Mouse (Mus musculus): ENCODE data around the gene Zfp706. TPM values are rescaled to one million over a fixed set of nuclear protein-coding genes. Genes with fewer than 3 reads are reported as not detected.

Gene Zfp706
- polyA plus RNA-seq, 1 experiment = 2.2 TPM

- Histone ChIP-seq H3K36me3 (ENCODE audit: control insufficient read depth) (no peaks in the 10 kb centered on the region), H3K4me3 (replicated peaks) (no peak overlapping the region), H3K4me1 (ENCODE audit: control insufficient read depth) (peaks cover 25% of the 10 kb centered on the region), H3K9me3 (ENCODE audit: control insufficient read depth, low read length) (peaks cover 3% of the 10 kb centered on the region; the same call in 1 of the 2 replicates), H3K27me3 (ENCODE audit: control insufficient read depth) (no peaks in the 10 kb centered on the region)
- TF ChIP-seq GATA1 (IDR thresholded peaks at IDR 0.05; ENCODE audit: low read length) = no peak
- no peak for TF ChIP-seq TAL1 (IDR thresholded peaks at IDR 0.05; ENCODE audit: low read length)
Measured at GRCm38 (mm10) chr15:36975256-36975620, 32.3 kb downstream of the Zfp706 start.

GRCm38 (mm10) chr15:36974614-36975255 lies 32.8 kb downstream of the Zfp706 start:
- no peaks in the 10 kb centered on the region for H3K36me3 ChIP-seq (ENCODE audit: control insufficient read depth)
- no peak overlapping the region for H3K4me3 ChIP-seq (replicated peaks)
- H3K27me3 ChIP-seq (ENCODE audit: control insufficient read depth) = no peaks in the 10 kb centered on the region
- H3K4me1 ChIP-seq (ENCODE audit: control insufficient read depth) = peaks cover 20% of the 10 kb centered on the region
- TF ChIP-seq TAL1 (IDR thresholded peaks at IDR 0.05; ENCODE audit: low read length) (no peak), GATA1 (IDR thresholded peaks at IDR 0.05; ENCODE audit: low read length) (no peak)
- H3K9me3 ChIP-seq (ENCODE audit: control insufficient read depth, low read length) = peaks cover 3% of the 10 kb centered on the region; the same call in 1 of the 2 replicates

DNA sequence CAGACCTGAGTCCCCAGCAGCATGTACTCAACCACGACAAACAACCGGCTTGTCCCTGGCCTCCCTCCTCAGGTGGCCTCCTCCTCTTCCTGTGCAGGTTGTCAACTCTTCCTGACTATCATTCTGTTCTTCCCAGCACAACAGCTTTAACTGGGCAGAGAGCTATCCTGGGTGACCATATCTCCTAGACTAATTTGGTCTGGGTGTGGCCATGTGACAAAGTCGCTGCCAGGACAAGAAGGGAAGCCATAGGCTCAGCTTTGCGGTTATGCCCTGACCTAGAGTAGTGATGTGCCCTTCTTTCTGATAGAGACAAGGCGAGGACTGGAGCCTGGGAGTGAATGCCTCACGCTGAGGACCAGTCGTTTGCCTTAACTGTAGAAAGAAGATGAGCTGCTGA lies 33.9 kb downstream of the Zfp706 start:
- H3K27me3 ChIP-seq (ENCODE audit: control insufficient read depth) = peaks cover 6% of the 10 kb centered on the region
- no peak for TF ChIP-seq TAL1 (IDR thresholded peaks at IDR 0.05; ENCODE audit: low read length)
- TF ChIP-seq GATA1 (IDR thresholded peaks at IDR 0.05; ENCODE audit: low read length) = no peak
- H3K4me3 ChIP-seq (replicated peaks) = no peak overlapping the region
- H3K36me3 ChIP-seq (ENCODE audit: control insufficient read depth) = no peaks in the 10 kb centered on the region
- peaks cover 18% of the 10 kb centered on the region for H3K4me1 ChIP-seq (ENCODE audit: control insufficient read depth)
- H3K9me3 ChIP-seq (ENCODE audit: control insufficient read depth, low read length) = peaks cover 3% of the 10 kb centered on the region; the same call in 1 of the 2 replicates

DNA sequence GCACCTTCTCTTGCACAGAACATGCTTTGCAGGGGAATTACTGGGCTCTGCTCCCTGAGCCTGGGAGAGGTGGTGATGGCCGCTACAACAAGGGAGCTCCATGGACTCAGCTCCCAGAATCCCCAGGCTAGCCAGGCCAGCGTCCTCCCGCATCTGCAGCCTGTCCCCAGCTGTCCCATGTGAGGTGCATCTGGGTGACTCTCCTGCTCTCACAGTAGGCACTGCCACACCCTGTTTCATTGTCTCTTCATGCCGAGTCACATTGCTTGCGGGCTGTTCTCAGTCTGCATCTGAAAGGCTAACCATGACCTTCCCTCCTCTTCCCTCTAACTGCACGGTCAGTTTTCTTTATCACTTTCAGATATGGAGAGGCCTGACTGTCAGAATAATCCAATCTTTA lies 34.3 kb downstream of the Zfp706 start:
- Histone ChIP-seq H3K36me3 (ENCODE audit: control insufficient read depth) (no peaks in the 10 kb centered on the region), H3K4me3 (replicated peaks) (no peak overlapping the region), H3K27me3 (ENCODE audit: control insufficient read depth) (peaks cover 8% of the 10 kb centered on the region), H3K9me3 (ENCODE audit: control insufficient read depth, low read length) (peaks cover 3% of the 10 kb centered on the region; the same call in 1 of the 2 replicates), H3K4me1 (ENCODE audit: control insufficient read depth) (peaks cover 18% of the 10 kb centered on the region)
- TF ChIP-seq GATA1 (IDR thresholded peaks at IDR 0.05; ENCODE audit: low read length) = no peak

- Histone ChIP-seq H3K4me3 (replicated peaks) (no peak overlapping the region), H3K27me3 (ENCODE audit: control insufficient read depth) (peaks cover 30% of the 10 kb centered on the region), H3K9me3 (ENCODE audit: control insufficient read depth, low read length) (no peaks in the 10 kb centered on the region; the same call in 1 of the 2 replicates), H3K4me1 (ENCODE audit: control insufficient read depth) (peaks cover 17% of the 10 kb centered on the region), H3K36me3 (ENCODE audit: control insufficient read depth) (no peaks in the 10 kb centered on the region)
- TF ChIP-seq GATA1 (IDR thresholded peaks at IDR 0.05; ENCODE audit: low read length) (no peak), TAL1 (IDR thresholded peaks at IDR 0.05; ENCODE audit: low read length) (no peak)
Measured at GRCm38 (mm10) chr15:36969794-36970193, 37.8 kb downstream of the Zfp706 start.

DNA sequence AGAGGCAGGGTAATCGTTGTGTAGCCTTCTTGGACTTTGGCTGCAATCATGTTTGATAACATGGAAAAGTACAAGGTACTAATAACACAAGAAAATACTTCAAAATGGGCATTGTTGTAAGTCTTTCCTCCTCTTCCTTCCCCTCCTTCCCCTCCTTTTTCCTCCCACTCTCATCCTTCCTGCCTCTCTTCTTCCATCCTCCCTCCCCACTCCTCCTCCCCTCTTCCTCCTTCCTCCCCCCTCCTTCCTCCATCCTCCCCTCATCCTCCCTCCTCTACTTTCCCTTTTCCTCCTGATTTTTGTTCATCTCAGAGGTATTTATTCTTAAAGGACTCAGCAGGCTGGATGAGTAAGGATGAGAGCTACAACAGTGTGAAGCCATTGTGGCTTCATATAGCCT lies 39.3 kb downstream of the Zfp706 start:
- Histone ChIP-seq H3K4me3 (replicated peaks) (no peak overlapping the region), H3K4me1 (ENCODE audit: control insufficient read depth) (peaks cover 3% of the 10 kb centered on the region), H3K27me3 (ENCODE audit: control insufficient read depth) (peaks cover 30% of the 10 kb centered on the region), H3K9me3 (ENCODE audit: control insufficient read depth, low read length) (no peaks in the 10 kb centered on the region; the same call in 1 of the 2 replicates), H3K36me3 (ENCODE audit: control insufficient read depth) (no peaks in the 10 kb centered on the region)
- no peak for TF ChIP-seq GATA1 (IDR thresholded peaks at IDR 0.05; ENCODE audit: low read length)
- no peak for TF ChIP-seq TAL1 (IDR thresholded peaks at IDR 0.05; ENCODE audit: low read length)

DNA sequence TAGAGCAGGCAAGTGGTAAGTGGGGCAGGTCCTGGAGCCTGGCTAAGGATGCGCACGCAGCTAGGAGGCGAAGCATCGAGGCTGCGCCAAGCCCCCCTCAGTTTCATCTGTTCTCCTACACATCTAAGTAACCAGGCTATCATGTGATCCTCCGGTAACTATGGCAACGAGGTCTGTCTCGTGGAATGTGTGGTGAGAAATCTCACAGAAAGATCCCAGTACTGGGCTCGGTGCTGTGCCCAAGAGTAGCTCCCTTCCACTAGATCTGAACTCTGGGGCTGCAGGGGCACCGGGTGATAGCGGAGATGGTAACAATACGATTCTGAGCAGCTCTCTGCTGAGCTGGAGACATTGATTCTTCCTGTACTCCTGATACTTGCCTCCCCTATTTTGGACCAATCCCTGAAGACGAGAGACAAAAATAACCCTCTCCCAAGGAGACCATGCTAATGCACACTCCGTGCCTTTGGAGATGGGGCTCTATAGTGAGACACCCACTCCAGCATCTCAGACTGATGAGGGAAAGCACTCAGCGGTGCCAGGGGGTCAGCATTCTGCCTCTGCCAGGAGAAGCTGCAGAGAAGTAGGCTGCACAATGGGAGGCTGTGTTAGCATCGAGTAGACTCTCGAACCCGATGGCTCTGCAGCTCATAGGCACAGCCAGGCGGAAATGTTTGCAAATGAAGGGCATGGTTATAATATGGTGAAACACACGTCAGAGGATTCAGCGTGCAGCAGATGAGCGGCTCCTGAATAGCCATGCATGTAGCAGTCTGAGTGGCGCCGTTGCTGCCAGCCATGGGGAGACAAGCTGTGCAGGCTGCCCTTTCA lies 40.0 kb downstream of the Zfp706 start:
- Histone ChIP-seq H3K27me3 (ENCODE audit: control insufficient read depth) (peaks cover 30% of the 10 kb centered on the region), H3K4me3 (replicated peaks) (no peak overlapping the region), H3K9me3 (ENCODE audit: control insufficient read depth, low read length) (no peaks in the 10 kb centered on the region; the same call in 1 of the 2 replicates), H3K36me3 (ENCODE audit: control insufficient read depth) (no peaks in the 10 kb centered on the region), H3K4me1 (ENCODE audit: control insufficient read depth) (no peaks in the 10 kb centered on the region)
- TF ChIP-seq TAL1 (IDR thresholded peaks at IDR 0.05; ENCODE audit: low read length) (no peak), GATA1 (IDR thresholded peaks at IDR 0.05; ENCODE audit: low read length) (no peak)

DNA sequence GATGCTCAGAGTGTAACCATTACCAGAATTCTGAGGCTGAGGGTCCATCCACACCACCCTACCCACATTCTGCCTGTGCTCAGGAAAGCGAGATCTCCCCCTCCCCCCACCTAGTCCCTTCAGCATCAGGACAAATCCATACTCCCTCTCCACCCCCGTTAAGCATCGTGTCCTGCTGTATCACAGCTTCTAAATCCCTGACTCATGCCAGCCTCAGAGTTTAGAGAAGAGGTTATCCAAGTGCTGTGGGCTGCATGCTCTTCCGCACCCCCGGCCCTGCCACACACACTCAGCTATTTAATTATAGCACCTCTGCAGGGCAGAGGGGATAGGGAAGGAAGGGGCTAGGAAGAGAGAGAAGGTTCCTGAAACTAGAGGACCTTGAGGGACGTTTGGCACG lies 40.6 kb downstream of the Zfp706 start:
- TF ChIP-seq TAL1 (IDR thresholded peaks at IDR 0.05; ENCODE audit: low read length) (no peak), GATA1 (IDR thresholded peaks at IDR 0.05; ENCODE audit: low read length) (no peak)
- Histone ChIP-seq H3K9me3 (ENCODE audit: control insufficient read depth, low read length) (no peaks in the 10 kb centered on the region; the same call in 1 of the 2 replicates), H3K27me3 (ENCODE audit: control insufficient read depth) (peaks cover 30% of the 10 kb centered on the region), H3K4me3 (replicated peaks) (no peak overlapping the region), H3K36me3 (ENCODE audit: control insufficient read depth) (no peaks in the 10 kb centered on the region), H3K4me1 (ENCODE audit: control insufficient read depth) (no peaks in the 10 kb centered on the region)

DNA sequence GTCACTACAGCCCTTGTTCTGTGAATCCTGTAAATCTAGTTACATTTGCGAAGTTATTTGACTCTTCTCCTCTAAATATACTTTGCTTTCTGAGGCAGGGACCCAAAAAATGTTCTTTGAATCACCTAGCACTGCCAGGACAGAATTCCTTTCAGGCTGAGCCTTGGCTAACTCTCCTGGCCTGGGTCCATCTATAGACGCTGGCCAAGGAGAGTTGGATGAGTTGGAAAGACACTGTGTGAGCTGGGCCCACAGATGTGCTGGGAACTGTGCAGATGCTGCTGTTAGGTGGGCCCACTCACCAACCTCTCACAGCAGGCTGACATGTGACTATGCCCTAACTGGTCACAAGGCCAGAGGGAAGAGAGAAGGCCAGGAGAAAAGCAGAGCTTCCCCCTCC lies 41.1 kb downstream of the Zfp706 start:
- TF ChIP-seq GATA1 (IDR thresholded peaks at IDR 0.05; ENCODE audit: low read length) = no peak
- no peak for TF ChIP-seq TAL1 (IDR thresholded peaks at IDR 0.05; ENCODE audit: low read length)
- Histone ChIP-seq H3K36me3 (ENCODE audit: control insufficient read depth) (no peaks in the 10 kb centered on the region), H3K4me3 (replicated peaks) (no peak overlapping the region), H3K9me3 (ENCODE audit: control insufficient read depth, low read length) (no peaks in the 10 kb centered on the region; the same call in 1 of the 2 replicates), H3K27me3 (ENCODE audit: control insufficient read depth) (peaks cover 30% of the 10 kb centered on the region), H3K4me1 (ENCODE audit: control insufficient read depth) (no peaks in the 10 kb centered on the region)
